Mouse (Mus musculus) urinary bladder, adult 18-20 months (tissue): ENCODE measurements around the gene Fam69b.

Experiments used
- DNase-seq, 2 experiments: peaks; one replicate each; pipeline ENCODE4 v3.0.0; 2022; ENCODE audit warnings: low spot score in 2 of 2, mixed read lengths in 2 of 2

Fam69b gene

DNA sequence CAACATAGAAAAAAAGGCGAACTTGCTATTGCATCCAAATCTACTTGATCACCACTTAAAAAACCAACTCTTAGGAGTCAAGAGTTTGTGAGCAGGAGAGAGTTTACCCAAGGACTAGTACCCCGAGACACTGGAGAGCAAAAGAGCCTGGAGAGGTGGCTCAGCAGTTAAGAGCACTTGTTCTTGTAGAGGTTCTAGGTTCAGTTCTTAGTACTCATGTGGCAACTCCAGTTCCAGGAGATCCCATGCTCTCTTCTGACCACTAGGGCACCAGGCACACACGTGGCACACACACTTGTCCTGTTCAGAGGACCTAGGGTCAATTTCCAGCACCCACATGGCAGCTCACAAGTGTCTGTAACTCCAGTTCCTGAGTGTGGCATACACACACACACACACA lies 2.2 kb upstream of the Fam69b start:
- DNase-seq: no peak

- DNase-seq: no peak
Measured at GRCm38 (mm10) chr2:26628792-26629437, 658 bp downstream of the Fam69b start.

GRCm38 (mm10) chr2:26632541-26633395 lies 4.5 kb downstream of the Fam69b start:
- DNase-seq: no peak

GRCm38 (mm10) chr2:26633953-26634530 lies 5.8 kb downstream of the Fam69b start:
- no peak for DNase-seq

DNA sequence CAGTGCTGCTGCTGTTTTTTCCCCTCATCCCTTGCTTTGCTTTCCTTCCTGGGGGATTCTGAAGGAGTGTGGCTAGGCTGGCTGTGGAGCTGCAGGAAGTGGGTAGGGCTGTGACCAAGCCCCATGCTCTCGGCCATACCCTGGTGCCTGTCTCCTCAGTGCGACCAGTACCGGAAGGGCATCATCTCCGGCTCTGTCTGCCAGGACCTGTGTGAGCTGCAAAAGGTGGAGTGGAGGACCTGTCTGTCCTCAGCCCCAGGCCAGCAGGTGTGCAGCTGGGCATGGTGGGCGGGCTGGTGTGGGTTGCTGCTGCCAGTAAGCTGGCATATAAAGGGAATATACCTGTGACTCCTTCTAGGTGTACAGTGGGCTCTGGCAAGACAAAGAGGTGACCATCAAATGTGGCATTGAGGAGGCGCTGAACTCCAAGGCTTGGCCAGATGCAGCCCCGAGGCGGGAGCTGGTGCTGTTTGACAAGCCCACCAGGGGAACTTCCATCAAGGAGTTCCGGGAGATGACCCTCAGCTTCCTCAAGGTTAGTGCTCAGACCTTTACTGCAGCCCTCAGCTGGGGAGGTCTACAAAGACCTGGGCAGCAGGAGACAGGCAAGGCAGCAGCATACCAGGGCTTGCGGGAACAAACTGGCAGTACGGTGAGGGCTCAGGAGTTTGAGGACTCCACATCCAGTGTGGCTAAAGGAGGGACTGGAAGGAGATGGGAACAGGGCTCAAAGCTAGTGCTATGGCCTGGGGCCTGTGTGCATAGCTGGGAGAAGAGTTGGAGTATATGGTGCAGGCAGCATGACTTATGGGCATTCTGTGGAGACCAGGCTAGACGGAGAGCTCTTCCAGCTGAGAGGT lies 6.6 kb downstream of the Fam69b start:
- DNase-seq: no peak

DNA sequence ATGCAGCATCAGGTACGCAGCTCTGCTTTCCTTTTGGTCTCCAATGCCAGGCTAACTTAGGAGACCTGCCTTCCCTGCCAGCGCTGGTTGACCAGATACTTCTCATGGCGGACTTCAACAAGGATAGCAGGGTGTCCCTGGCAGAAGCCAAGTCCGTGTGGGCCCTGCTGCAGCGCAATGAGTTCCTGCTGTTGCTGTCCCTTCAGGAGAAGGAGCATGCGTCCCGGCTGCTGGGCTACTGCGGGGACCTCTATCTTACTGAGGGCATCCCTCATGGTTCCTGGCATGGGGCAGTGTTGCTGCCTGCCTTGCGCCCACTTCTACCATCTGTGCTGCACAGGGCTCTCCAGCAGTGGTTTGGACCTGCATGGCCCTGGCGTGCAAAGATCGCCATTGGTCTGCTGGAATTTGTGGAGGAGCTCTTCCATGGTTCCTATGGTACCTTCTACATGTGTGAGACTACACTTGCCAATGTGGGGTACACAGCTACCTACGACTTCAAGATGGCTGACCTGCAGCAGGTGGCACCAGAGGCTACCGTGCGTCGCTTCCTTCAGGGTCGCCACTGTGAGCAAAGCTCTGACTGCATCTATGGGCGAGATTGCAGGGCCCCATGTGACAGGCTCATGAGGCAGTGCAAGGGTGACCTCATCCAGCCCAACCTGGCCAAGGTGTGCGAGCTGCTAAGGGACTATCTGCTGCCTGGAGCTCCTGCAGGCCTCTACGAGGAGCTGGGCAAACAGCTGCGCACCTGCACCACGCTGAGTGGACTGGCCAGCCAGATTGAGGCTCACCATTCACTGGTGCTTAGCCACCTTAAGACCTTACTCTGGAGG lies 7.5 kb downstream of the Fam69b start:
- DNase-seq: no peak

GRCm38 (mm10) chr2:26636325-26636635 lies 8.0 kb downstream of the Fam69b start:
- no peak for DNase-seq

GRCm38 (mm10) chr2:26637316-26637932 lies 9.2 kb downstream of the Fam69b start:
- no peak for DNase-seq

DNA sequence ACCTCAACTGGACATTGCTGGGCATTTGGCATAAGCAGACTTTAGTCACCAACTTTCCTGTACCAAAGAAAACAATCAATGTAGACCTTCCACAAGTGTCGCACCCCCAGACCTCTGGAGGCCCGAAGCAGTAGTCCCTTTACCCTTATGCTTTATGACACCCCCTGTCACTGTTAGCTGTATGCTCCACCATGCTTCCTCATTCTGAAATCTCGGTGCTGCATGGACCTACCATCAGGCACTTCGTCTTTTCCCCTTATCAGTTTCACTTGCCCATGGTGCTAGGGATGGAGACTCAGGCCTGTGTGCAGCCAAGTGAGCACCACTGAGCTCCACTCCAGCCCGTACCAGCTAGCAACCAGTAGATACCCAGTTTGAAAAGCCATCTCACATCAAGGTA lies 9.8 kb downstream of the Fam69b start:
- DNase-seq: no peak

DNA sequence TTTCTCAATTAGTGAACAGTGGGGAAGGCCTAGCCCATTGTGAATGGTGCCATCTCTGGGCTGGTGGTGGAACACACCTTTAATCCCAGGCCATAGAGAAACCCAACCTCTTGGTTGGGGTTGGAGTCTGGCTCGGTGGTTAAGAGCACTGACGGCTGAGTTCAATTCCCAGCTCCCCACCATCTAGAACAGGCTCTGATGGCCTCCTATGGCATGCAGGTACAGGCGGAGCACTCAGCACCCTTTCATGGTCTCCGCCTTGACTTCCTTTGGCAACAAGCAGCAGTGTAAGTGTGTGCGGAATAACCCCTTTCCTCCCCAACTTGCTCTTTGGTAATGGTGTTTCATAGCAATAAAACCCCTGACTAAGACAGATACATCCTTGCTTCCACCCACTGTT lies 10.3 kb downstream of the Fam69b start:
- DNase-seq: no peak

DNA sequence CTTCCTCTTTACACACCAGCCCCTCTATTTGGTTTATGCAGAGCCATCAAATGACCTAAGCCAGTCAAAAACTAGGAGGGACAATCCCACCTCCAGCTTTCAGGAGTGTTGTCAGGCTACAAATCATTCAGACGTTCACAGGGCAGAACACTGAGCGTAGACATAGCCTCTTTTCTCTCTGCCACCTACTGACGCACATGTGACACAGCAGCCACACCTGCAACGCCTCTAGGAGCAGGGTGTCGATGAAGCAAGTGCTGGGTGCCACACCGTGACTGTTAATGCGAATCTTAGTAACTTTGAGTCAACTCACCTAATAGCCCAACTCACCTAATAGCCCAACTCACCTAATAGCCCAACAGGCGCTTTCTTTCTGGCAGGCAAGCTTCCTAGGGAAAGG lies 10.8 kb downstream of the Fam69b start:
- DNase-seq: no peak

GRCm38 (mm10) chr2:26639838-26640830 lies 11.9 kb downstream of the Fam69b start:
- DNase-seq: peak; percentile 93 to 98

GRCm38 (mm10) chr2:26641006-26641647 lies 12.9 kb downstream of the Fam69b start:
- no peak for DNase-seq

DNA sequence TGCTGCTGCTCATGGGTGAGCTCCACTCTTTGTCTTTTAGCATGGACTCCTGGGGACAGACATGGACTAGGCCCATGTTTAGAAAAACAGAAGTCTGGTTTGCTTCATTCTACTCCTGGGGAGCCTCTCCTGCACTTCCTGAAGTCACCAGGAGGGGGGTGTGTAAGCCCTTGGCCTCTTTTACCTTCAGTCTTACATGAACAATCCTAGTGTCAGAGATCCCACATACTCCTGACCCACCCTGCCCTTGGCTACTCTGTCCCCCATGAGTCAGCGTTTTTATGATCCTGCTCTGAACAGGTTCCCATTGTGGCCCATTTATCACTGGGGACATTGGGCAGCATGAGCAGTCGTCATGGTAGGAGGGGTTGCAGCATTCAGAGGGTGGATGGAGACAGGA lies 15.7 kb downstream of the Fam69b start:
- DNase-seq: no peak

DNA sequence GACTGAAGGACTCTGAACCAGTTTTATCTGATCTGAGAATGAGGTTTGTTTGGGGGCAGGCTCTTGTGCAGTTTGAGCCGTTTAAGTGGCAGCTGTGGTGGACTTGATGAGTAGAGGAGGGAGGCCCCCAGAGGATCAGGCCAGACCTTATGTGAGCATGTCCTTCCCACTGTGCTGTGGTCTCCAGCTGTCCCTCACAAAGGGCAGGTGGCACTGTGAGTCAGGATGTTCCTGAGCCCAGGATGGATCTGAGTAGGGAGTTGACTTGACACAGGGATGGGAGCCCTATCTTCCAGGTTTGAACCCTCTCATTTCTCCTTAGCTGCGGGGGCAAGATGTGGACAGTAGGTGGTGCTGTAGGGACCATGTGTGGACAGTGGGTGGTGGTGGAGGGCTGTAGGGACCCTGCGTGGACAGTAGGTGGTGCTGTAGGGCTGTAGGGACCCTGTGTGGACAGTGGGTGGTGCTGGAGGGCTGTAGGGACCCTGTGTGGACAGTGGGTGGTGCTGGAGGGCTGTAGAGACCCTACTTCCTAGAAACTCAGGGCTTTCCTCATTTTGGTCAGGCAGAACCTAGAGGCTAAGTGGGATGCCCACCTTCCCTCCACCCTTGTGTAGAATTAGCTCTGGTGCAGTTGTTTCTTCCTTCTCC lies 18.5 kb downstream of the Fam69b start:
- no peak for DNase-seq

GRCm38 (mm10) chr2:26654687-26655086 lies 26.4 kb downstream of the Fam69b start:
- no peak for DNase-seq

GRCm38 (mm10) chr2:26657426-26657825 lies 29.2 kb downstream of the Fam69b start:
- no peak for DNase-seq

DNA sequence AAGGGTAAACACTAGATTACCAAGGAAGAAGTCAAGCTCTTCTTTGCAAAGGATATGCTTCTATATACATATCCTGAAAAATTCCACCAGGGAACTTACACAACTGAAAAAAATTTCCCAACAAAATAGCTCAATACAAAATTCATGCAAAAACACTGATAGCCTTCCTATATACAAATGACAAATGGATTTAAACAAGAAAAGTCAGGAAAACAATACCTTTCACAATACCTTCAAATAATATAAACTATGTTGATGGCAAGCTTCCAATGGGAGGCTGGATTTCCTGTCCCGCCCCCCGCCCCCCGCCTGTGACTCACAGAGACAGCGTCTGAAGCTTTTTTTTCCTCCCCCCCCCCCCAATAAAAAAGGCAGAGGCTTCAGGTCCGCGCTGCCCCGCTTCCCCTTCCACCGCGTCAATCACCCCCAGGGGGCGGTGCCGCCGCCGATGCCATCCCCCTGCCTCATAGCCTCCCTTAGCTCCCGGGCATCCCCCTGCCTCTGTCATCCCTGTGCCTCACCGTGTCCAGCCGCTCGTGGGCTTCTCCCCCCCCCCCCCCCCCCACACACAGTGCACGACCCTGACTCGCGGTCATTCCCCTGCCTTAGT lies 33.0 kb downstream of the Fam69b start:
- DNase-seq: no peak
